Mouse (Mus musculus): Measurements from ENCODE around the gene Gm12166. TPM values are rescaled to one million over a fixed set of nuclear protein-coding genes. Genes with fewer than 3 reads are reported as not detected.

The Gm12166 gene
- total RNA-seq, 2 experiments from 2014 or later, result 0.82 to 1.6 TPM

DNA sequence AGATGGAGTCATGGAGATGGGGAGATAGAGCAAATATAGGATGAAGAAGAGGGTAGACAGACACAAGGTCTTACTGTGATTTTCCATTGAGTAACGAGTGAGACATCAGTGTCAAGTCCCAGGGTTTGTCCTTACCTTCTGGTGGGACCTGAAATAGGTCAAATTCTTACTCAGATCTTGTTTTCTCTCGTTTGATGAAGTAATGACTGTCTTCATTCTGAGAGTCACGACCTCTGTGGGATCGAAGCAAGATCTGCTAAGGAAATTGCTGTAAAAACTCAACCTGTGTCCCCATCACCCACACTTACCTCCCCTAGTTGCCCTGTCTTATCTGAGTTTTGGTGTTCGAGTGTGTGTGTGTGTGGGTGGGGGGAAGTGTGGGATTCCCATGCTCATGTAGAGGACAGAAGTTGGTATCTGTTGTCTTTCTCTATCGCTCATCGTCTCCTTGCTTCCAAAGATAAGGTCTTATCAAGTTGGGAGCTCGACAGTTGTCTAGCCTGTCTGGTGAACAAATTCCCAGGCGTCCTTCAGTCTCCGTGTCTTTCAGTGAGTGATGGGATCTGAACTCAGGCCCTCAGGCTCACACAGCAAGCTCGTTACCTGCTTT, 31.8 kb upstream of the Gm12166 start:
- no peak for TF ChIP-seq CTCF (conservative IDR thresholded peaks at IDR 0.05)
- Histone ChIP-seq H3K4me3 (no peak overlapping the region), H3K27ac (no peak overlapping the region)
- DNase-seq (ENCODE audit: low spot score in 2 of 2), result no peak

DNA sequence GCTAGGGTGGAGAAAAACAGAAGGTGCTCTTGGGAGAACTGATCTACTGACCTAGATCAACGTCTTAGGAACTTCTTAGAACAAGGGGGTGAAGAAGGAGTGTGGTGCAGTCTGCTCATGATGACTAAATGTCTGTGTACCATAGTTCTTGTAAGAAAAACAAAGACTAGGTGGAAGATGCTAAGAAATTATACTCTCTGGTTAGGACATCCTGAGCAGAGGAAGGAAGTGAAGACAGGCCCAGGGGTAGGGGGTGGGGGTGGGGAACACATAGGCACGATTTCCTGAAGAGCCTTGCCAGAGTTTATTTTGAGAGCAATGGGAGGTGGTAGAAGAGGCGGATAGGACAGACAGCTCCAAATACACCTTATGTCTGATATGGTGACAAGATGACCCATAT, 31.3 kb upstream of the Gm12166 start:
- Histone ChIP-seq H3K4me3 (no peak overlapping the region), H3K27ac (no peak overlapping the region)
- DNase-seq (ENCODE audit: low spot score in 2 of 2), result no peak
- no peak for TF ChIP-seq CTCF (conservative IDR thresholded peaks at IDR 0.05)

DNA sequence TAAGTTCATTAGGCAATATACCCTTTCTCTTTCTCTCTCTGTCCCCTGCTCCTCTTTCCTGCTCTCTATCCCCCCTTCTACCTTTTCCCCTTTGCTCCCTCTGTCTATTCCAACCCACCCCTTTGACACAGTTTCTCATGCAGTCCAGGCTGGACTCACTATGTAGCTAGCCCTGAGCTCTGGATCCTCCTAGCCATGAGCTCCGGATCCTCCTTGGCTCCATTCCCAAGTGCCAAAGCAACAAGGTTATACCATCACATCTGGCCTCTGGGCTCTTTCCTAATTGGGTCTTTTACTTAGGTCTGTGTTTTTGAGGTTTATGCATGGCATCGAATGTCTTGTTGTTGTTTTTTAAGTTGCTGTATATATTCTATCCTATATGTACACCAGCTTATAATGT, 29.0 kb upstream of the Gm12166 start:
- DNase-seq (ENCODE audit: low spot score in 2 of 2), result no peak
- TF ChIP-seq CTCF (conservative IDR thresholded peaks at IDR 0.05), result no peak
- H3K27ac ChIP-seq, result no peak overlapping the region
- no peak overlapping the region for H3K4me3 ChIP-seq

DNA sequence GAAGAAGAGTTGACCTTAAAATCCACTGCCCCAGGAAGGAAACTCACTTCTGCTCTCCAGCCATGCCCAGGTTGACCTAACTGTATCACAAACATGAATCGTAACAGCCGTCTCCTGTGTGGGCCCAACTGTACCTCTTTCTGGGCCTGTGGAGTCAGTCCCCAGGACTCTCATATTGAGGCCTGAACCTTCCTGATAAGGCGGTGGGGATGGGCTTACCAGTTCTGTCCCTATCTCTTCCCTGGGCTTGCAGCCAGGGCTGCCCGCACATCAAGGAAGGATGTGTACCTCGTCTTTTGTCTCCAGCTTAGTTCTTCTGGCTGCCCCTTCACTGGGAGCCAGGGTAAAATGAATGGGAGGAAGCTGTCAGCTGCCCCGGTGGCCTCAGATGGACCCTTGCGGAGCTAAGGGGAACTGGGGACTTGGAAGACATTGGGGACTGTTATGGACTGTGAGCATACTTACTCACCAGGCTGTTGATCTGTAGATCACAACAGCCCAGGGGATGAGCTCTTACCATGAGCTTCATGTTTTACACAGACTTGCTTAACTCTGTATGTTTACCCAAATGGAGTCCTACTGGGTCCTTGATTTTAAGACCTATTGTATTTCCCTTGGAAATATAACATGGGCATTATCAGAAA, 25.7 kb upstream of the Gm12166 start:
- TF ChIP-seq CTCF (conservative IDR thresholded peaks at IDR 0.05), result no peak
- no peak for DNase-seq (ENCODE audit: low spot score in 2 of 2)
- no peak overlapping the region for H3K4me3 ChIP-seq
- no peak overlapping the region for H3K27ac ChIP-seq

DNA sequence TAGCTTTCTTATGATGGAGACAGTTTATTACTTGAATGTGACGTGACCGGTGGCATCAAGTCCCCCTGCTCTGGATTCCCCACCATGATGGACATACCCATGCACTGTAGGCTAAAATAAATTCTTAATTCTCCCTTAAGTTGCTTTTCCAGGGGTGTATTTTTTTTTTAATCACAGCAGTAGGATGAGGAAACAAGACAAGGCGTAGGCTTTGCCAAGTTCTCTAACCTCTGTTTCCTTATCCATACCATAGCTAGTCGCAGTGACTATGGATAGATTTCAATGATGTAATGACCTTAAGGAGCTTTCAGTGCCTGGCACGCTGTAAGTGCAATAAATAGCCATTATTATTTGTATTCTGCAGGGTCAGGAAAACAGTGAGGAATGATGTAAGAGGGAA, 25.2 kb upstream of the Gm12166 start:
- Histone ChIP-seq H3K4me3 (no peak overlapping the region), H3K27ac (no peak overlapping the region)
- TF ChIP-seq CTCF (conservative IDR thresholded peaks at IDR 0.05), result no peak
- DNase-seq (ENCODE audit: low spot score in 2 of 2), result no peak

DNA sequence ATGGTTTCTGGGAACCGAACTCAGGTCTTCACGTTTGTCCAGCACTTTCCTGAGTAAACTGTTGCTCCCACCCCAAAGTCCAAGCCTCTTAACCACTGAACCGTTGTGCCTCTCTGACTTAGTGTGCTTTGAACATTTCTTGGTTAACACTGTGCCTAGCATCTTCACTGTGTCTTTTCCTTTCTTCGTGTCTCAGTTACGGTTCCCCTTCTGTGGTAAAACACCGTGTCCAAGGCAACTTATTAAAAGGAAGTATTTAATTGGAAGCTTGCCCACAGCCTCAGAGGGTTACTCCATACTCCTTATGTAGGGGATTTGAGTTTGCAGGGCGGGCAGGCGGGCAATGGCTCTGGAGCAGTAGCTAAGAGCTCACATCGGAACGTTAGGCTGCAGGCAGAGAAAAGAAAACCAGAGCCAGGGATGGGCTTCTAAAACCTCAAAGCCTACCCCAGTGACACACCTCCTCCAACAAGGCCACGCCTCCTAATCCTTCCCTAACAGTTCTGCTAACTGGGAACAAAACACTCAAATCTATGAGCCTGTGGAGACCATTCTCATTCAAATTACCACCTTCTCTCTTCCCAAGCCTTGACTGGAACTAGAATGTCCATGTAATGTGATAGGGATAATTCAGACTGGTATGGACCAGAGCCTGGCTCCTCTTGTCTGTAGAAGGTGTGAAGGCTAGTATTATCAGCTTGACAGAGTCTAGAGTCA, 24.5 kb upstream of the Gm12166 start:
- Histone ChIP-seq H3K4me3 (no peak overlapping the region), H3K27ac (no peak overlapping the region)
- TF ChIP-seq CTCF (conservative IDR thresholded peaks at IDR 0.05), result no peak
- no peak for DNase-seq (ENCODE audit: low spot score in 2 of 2)

DNA sequence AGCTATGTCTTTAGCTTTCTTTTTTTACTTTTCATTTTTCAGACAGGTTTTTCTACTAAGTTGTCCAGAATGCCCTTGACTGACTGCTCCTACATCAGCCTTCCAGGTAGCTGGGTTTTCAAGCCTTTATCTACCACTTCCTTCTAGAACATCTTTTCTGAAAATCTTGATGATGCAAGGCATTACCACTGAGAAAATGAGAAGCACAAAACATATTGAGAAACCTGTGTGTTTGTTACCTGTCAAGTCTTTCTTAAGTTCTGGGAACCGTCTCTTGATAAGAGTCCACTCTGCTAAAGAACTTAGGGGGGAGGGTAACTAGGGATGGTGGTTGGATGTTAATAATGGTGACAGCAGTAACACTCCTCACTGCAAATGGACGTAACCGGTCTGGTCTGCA, 23.4 kb upstream of the Gm12166 start:
- Histone ChIP-seq H3K27ac (no peak overlapping the region), H3K4me3 (no peak overlapping the region)
- no peak for TF ChIP-seq CTCF (conservative IDR thresholded peaks at IDR 0.05)
- no peak for DNase-seq (ENCODE audit: low spot score in 2 of 2)

DNA sequence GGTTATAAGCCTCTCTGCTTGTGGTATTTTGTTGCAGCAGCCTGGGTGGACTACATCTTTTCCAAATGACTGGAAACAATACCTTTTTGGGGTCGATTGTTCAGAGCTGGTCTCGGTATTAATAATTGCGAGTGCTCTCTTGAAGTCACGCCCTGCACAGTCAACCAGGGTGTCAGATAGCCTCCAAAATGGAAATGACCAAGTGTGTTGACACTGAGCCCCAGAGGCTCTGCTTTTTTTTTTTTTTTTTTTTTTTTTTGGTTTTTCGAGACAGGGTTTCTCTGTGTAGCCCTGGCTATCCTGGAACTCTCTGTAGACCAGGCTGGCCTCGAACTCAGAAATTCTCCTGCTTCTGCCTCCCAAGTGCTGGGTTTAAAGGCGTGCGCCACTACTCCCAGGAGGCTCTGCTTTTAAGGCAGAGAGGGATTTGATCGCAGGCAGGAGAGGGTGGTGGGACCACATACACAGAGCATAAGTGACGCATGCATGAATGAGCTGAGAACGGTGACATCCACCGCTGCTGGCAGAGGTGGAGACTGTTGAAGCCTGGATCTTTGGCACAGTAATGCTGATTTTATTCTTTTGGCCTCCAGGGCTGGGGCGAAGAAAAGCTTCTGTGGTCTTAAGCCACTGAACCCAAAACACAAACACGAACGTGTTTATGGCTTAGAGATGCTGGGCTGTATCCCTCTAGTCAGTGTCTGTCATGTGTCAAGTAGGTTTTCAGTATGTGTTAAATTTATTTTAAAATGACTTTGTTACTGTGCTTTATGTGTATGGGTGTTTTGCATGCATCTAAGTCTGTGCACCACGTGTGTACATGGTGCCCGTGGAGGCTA, 21.9 kb upstream of the Gm12166 start:
- Histone ChIP-seq H3K27ac (no peak overlapping the region), H3K4me3 (no peak overlapping the region)
- DNase-seq (ENCODE audit: low spot score in 2 of 2), result no peak
- TF ChIP-seq CTCF (conservative IDR thresholded peaks at IDR 0.05), result no peak

DNA sequence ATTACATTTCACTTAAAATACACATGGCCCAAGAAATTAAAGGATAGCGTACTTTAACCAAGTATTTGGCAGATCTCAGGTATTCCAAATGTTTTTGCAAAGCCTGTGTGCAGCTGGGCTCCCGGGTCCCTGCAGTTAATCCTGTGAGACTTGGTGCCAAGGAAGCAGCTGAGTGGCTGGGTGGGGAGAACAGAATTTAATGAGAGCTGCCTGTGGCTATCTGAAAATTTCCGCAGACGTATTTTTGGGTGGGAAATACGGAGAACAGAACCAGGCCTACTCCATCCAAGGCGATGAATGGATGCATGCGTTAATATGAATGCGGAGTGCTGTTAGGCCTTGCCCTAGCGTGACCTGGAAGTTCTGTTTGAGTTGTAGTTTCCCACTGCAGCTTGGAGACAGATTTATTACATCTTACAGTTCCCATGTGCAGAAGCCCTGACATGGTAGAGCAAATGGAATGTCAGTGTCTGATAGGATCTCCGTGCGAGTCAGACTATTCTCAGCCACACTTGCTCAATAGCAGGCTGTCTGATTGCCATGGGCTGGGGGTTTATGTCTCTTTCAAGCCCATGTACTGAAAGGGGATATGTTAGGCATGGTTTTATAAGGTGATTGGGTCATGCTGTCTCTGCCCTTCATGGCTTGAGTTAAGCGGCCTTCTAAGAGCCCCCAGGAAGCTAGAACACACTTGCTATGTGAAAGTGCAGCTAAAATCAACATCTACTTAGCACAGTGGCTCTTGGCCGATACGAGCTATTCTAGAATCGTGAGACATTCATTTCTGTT, 21.1 kb upstream of the Gm12166 start:
- no peak overlapping the region for H3K4me3 ChIP-seq
- no peak overlapping the region for H3K27ac ChIP-seq
- DNase-seq (ENCODE audit: low spot score in 2 of 2), result no peak
- TF ChIP-seq CTCF (conservative IDR thresholded peaks at IDR 0.05), result no peak

DNA sequence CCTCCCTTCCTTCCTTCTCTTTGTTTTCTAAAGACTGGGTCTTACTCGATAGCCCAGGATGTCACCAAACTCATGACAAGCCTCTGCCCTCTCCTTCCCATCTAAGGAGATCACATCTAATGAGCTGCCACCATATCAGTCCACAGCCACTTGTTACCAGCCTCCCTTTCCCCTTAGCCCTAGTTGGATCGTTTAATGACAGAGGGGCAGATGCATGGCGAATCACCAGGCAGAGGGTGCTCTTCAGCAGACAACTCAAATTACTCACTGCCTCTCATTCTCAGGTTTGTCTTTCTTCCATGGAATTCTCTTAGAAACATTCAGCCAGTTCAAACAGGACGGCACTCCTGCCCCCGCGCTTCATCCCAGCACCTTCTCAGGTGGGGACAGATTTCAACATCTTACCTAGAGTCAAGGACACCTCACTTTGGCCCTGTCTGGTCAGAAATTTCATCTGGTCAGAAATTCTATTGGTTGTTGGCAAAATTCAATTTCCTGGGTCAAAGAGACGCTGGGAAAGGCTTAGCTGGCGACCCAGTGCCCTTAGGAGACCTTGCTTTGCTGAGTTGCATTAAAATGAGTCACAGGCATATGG, 20.4 kb upstream of the Gm12166 start:
- H3K27ac ChIP-seq, result no peak overlapping the region
- H3K4me3 ChIP-seq, result no peak overlapping the region
- TF ChIP-seq CTCF (conservative IDR thresholded peaks at IDR 0.05), result no peak
- DNase-seq (ENCODE audit: low spot score in 2 of 2), result no peak

DNA sequence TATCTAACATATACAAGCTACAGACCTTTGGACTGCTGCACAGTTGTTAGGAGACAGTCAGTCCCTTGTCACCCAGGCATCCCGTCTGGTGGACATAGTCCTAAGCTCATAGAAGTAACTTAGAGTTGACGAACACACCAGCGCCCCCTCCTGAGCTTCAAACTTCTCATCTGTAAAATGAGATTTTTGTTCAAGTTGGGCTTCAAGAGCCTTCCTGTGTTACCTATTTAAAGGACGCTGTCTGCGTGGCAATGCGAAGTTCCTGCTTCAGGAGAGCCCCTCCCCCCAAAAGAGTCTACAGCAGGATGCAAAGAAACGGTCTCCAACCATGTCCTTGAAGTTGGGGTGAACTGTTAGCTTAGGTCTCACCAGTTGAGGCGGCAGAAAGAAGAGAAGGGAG, 18.7 kb upstream of the Gm12166 start:
- H3K4me3 ChIP-seq, result no peak overlapping the region
- DNase-seq (ENCODE audit: low spot score in 2 of 2), result no peak
- TF ChIP-seq CTCF (conservative IDR thresholded peaks at IDR 0.05), result no peak
- H3K27ac ChIP-seq, result no peak overlapping the region

DNA sequence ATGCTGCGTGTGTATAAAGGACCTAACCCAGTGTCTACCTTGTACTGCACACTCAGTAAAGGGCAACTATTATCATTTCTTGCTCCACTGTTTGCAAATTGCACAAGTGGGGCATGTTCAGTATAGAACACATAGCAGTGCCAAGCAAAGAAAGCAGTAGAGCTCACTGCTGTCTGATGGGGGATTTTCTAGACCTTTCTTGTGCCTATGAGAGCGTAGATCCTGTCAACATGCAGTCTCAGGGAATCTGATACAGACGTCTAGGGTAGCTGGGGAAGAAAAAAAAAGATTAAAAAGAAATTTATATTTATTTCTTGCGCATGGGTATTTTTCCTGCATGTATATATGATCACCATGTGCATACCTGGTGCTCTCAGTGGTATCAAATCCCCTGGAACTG, 18.0 kb upstream of the Gm12166 start:
- no peak for DNase-seq (ENCODE audit: low spot score in 2 of 2)

More for the DNA sequence above, 18.0 kb upstream of the Gm12166 start:
- H3K4me3 ChIP-seq, result no peak overlapping the region
- TF ChIP-seq CTCF (conservative IDR thresholded peaks at IDR 0.05), result no peak
- H3K27ac ChIP-seq, result no peak overlapping the region

Data from layer of hippocampus, adult 2 months (tissue).